Mouse (Mus musculus) thymus, adult 2 months (tissue): ENCODE measurements around the gene Aoc2.

Experiments used
- CTCF ChIP-seq: fragments of 200-500 bp; IDR thresholded peaks from 2 replicates; pipeline ENCODE4 v1.5.1; 2012; ENCODE audit warnings: mild to moderate bottlenecking, control low read depth, low read length, moderate library complexity, borderline replicate concordance; ENCODE audit not compliant: control insufficient read depth, poor library complexity, insufficient read depth; ENCODE audit errors: extremely low read depth
- POLR2A ChIP-seq: fragments of 200-500 bp; IDR thresholded peaks from 2 replicates; pipeline ENCODE4 v1.6.1; 2012; ENCODE audit warnings: mild to moderate bottlenecking, low read length, control low read depth, moderate library complexity; ENCODE audit not compliant: control insufficient read depth, poor library complexity, insufficient read depth; ENCODE audit errors: extremely low read depth

DNA sequence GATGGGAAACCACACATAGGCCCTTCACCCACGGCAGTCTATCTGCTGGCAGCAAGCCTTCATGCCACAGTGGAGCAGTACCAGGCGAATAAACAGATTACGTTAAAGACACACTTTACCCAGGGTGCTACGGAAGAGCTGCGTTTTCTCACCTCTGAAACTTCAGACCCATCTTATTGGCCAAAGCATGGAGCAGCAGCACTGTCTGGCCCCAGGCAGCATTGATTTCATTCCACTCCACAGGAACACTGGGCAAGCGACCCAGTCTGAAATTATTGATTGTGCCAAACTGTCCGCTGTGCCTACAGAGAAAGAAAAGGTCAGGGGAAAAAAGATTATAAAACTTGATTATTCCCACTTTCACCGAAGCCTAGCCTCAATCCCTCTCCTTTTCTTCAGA is 33.6 kb upstream of the Aoc2 start:
- TF ChIP-seq CTCF: no peak
- TF ChIP-seq POLR2A: no peak
